Mouse (Mus musculus) midbrain, embryonic 15.5 days (tissue): Measurements from ENCODE around the gene Dcdc2b. TPM values are rescaled to one million over a fixed set of nuclear protein-coding genes. Genes with fewer than 3 reads are reported as not detected.

Experiments used
- ATAC-seq: fragments of 200-750 bp; cut with Nextera tagmentation; replicated peaks from 2 replicates; pipeline ENCODE4 v1.8.0; 2017; ENCODE audit warnings: moderate TSS enrichment
- H3K27ac ChIP-seq: fragments of 300-500 bp; sonication (generic); 2 replicates; pipeline ENCODE4 v1.5.1; 2015; ENCODE audit warnings: mild to moderate bottlenecking, inconsistent platforms
- H3K27me3 ChIP-seq: fragments of 300-500 bp; sonication (generic); replicated peaks from 2 replicates; pipeline ENCODE4 v1.6.1; 2015; ENCODE audit warnings: inconsistent platforms
- H3K36me3 ChIP-seq: fragments of 300-500 bp; sonication (generic); replicated peaks from 2 replicates; pipeline ENCODE4 v1.6.1; 2015; ENCODE audit warnings: inconsistent platforms
- H3K4me1 ChIP-seq: fragments of 300-500 bp; sonication (generic); 2 replicates; pipeline ENCODE4 v1.6.1; 2015; ENCODE audit warnings: inconsistent platforms
- H3K4me2 ChIP-seq: fragments of 300-500 bp; sonication (generic); 2 replicates; pipeline ENCODE4 v1.6.1; 2015; ENCODE audit warnings: inconsistent platforms, mild to moderate bottlenecking, moderate library complexity
- H3K4me3 ChIP-seq: fragments of 300-500 bp; sonication (generic); 2 replicates; pipeline ENCODE4 v1.5.1; 2015; ENCODE audit warnings: mild to moderate bottlenecking, inconsistent platforms
- H3K9ac ChIP-seq: fragments of 300-500 bp; sonication (generic); 2 replicates; pipeline ENCODE4 v1.6.1; 2015; ENCODE audit warnings: mild to moderate bottlenecking, inconsistent platforms
- H3K9me3 ChIP-seq: fragments of 300-500 bp; sonication (generic); 2 replicates; pipeline ENCODE4 v1.6.1; 2016; ENCODE audit warnings: inconsistent platforms
- WGBS: fragments of 180-500 bp; shearing (Covaris S2); methylation state at CpG from one replicate; pipeline ENCODE4 v1.1.7; 2015; ENCODE audit warnings: mixed read lengths; 5-methylcytosine and 5-hydroxymethylcytosine counted together
- polyA plus RNA-seq: library from polyadenylated mRNA; unstranded; fragments of >200 nt; fragmentation: Nextera tagmentation; extraction: Ambion mirVana; gene quantifications from 2 replicates; pipeline ENCODE4 v1.2.1, GENCODE M21; 2015

Dcdc2b gene
- polyA plus RNA-seq: 4.2 and 4.6 TPM in 2 replicates

GRCm38 (mm10) chr4:129614093-129614492, at the start of gene Dcdc2b:
Dcdc2b (minus strand) TSS chr4:129614257.
- ATAC-seq: no peak
- Histone ChIP-seq H3K4me1 (peaks cover 9% of the 10 kb centered on the region), H3K27me3 (no peaks in the 10 kb centered on the region), H3K9me3 (no peaks in the 10 kb centered on the region), H3K4me3 (no peak within 1 kb of the TSS), H3K36me3 (no peaks in the 10 kb centered on the region), H3K27ac (no peak within 1 kb of the TSS), H3K9ac (no peak within 1 kb of the TSS), H3K4me2 (no peak within 1 kb of the TSS)
- 78% methylated on average over 6 of the region's 6 CpGs for WGBS

- no peak overlapping the region for H3K27ac ChIP-seq
- H3K36me3 ChIP-seq: peaks cover 27% of the 10 kb centered on the region
- no peak overlapping the region for H3K4me3 ChIP-seq
- H3K9me3 ChIP-seq: no peaks in the 10 kb centered on the region
- H3K4me2 ChIP-seq: no peak overlapping the region
- no peak for ATAC-seq
- no peaks in the 10 kb centered on the region; the same call in 1 of the 2 replicates for H3K4me1 ChIP-seq
- H3K27me3 ChIP-seq: no peaks in the 10 kb centered on the region
- 90% methylated on average over 3 of the region's 3 CpGs for WGBS
- H3K9ac ChIP-seq: no peak overlapping the region
Observed at GRCm38 (mm10) chr4:129662255-129662813, 48.3 kb upstream of the Dcdc2b start.

DNA sequence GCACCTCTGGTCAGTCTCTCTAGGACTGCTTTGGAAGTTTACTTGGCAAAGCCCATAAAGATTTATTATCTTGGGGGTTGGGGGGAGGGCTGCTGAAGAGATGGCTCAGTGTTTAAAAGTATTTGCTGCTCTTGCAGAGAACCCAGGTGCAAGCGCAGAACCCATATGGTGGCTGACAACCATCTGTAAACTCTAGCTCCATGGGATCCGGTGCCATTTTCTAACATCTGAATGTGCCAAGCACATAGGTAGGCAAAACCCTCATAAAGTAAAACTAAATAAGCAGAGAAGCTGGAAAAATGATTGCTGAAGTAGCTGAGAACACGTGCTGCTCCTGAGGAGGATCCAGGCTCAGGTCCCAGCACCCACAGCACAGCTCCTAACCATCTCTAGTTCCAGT, 47.5 kb upstream of the Dcdc2b start:
- Histone ChIP-seq H3K27ac (no peak overlapping the region), H3K36me3 (peaks cover 34% of the 10 kb centered on the region), H3K4me3 (no peak overlapping the region), H3K4me1 (no peaks in the 10 kb centered on the region; the same call in 1 of the 2 replicates), H3K9ac (no peak overlapping the region), H3K27me3 (no peaks in the 10 kb centered on the region), H3K4me2 (no peak overlapping the region), H3K9me3 (no peaks in the 10 kb centered on the region)
- 98% methylated on average over 3 of the region's 3 CpGs for WGBS
- ATAC-seq: no peak

GRCm38 (mm10) chr4:129654770-129655169, 40.7 kb upstream of the Dcdc2b start:
- WGBS: 90% methylated on average over 14 of the region's 14 CpGs
- Histone ChIP-seq H3K9me3 (no peaks in the 10 kb centered on the region), H3K4me2 (no peak overlapping the region), H3K9ac (no peak overlapping the region), H3K27me3 (no peaks in the 10 kb centered on the region), H3K27ac (no peak overlapping the region), H3K36me3 (peaks cover 77% of the 10 kb centered on the region), H3K4me1 (no peaks in the 10 kb centered on the region), H3K4me3 (no peak overlapping the region)
- ATAC-seq: no peak

DNA sequence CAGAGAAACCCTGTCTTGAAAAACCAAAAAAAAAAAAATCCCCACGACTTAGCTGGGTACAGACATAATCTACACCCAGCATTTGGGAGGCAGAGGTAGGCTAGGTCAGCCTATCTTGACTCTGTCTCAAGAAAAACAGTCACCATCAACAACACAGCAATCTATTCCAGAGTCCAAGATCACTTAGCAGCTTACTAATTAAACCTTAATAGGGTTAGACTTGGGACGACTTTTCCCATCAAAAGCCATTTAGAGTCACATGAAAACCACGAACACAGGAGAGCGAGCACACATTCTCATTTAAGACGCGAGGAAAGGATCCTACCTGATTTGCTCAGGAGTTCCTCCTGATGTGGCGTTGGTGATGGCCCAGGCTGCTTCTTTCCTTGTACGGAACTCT, 36.3 kb upstream of the Dcdc2b start:
- H3K9ac ChIP-seq: no peak overlapping the region
- ATAC-seq: no peak
- H3K27me3 ChIP-seq: no peaks in the 10 kb centered on the region
- H3K27ac ChIP-seq: no peak overlapping the region
- H3K4me1 ChIP-seq: no peaks in the 10 kb centered on the region
- no peak overlapping the region for H3K4me2 ChIP-seq
- H3K36me3 ChIP-seq: peaks cover 80% of the 10 kb centered on the region
- H3K4me3 ChIP-seq: no peak overlapping the region
- WGBS: 96% methylated on average over 8 of the region's 8 CpGs
- no peaks in the 10 kb centered on the region for H3K9me3 ChIP-seq

GRCm38 (mm10) chr4:129648656-129649055, 34.6 kb upstream of the Dcdc2b start:
- peaks cover 65% of the 10 kb centered on the region for H3K36me3 ChIP-seq
- no peak overlapping the region for H3K9ac ChIP-seq
- no peak for ATAC-seq
- 92% methylated on average over 1 of the region's 1 CpGs for WGBS
- H3K4me3 ChIP-seq: no peak overlapping the region
- H3K27ac ChIP-seq: no peak overlapping the region
- H3K9me3 ChIP-seq: no peaks in the 10 kb centered on the region
- H3K27me3 ChIP-seq: no peaks in the 10 kb centered on the region
- no peak overlapping the region for H3K4me2 ChIP-seq
- no peaks in the 10 kb centered on the region for H3K4me1 ChIP-seq

GRCm38 (mm10) chr4:129645204-129645603, 31.1 kb upstream of the Dcdc2b start:
- Histone ChIP-seq H3K27ac (no peak overlapping the region), H3K9me3 (no peaks in the 10 kb centered on the region), H3K4me2 (no peak overlapping the region), H3K9ac (no peak overlapping the region), H3K4me1 (peaks cover 3% of the 10 kb centered on the region; the same call in 1 of the 2 replicates), H3K27me3 (no peaks in the 10 kb centered on the region), H3K4me3 (no peak overlapping the region), H3K36me3 (peaks cover 40% of the 10 kb centered on the region)
- no peak for ATAC-seq
- WGBS: 87% methylated on average over 6 of the region's 6 CpGs

DNA sequence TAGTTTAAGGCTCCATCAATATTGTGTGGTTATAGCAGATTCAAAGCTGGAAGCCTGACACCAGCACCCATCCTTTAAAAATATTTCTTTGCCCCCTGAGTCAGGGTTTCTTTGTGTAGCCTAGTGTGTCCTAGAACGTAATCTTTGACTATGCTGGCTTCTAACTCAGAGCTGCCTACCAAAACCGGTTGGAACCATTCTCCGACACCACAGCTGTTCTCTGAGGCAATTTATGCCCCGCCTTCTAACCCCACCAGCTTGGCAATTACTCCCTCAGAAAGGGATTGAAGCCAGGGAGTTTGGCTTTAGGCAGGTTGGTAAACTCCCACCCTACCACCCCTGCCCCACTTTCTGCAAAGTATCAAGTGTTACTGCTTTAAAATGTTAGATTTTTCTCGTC, 27.7 kb upstream of the Dcdc2b start:
- Histone ChIP-seq H3K4me2 (no peak overlapping the region), H3K4me3 (no peak overlapping the region), H3K27me3 (no peaks in the 10 kb centered on the region), H3K9me3 (no peaks in the 10 kb centered on the region), H3K9ac (no peak overlapping the region), H3K27ac (no peak overlapping the region), H3K4me1 (peaks cover 26% of the 10 kb centered on the region), H3K36me3 (peaks cover 16% of the 10 kb centered on the region; the same call in 1 of the 2 replicates)
- 58% methylated on average over 5 of the region's 5 CpGs for WGBS
- no peak for ATAC-seq

DNA sequence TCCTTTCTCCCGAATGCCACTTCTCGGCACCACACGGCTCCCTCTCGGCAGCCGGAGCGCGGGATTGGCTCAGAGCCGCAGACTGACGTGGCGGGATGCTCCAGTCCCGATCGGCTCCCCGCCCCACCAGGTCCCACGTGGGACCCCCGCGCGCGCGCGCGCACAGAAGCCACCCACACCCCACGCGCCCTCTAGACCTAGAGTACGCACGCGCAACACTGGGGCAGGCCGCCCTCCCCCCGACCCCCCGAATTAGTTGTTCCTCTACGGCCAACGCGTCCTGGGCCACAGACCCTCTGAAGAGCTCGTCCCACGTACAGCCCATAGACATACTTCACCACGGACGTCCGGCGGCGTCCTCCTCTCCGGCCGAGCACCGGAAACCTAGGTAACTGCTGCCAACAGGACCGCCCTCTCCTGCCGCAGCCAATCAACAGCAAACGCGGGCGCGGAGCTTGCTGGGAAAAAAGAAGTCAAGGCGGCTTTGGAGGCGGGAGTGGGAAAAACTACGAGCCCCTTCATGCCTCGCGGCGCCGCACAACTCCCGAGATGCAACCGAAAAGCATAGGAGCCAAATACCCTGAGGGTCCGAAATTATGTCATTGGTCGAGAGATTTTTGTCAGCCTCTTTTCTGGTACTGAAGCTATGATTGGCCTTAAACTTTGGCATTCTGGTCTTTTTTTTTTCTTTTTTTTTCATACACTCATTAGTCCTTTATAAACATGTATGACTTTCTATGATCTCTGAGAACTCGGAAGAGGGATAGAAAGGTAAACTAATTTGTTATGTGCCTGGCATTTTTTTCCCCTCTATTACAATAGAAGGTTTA, 26.8 kb upstream of the Dcdc2b start, which contains the start of gene Txlna:
Txlna (minus strand) TSS at position 428 of the 830 bp plus-strand sequence.
- Histone ChIP-seq H3K36me3 (peaks cover 21% of the 10 kb centered on the region; the same call in 1 of the 2 replicates), H3K27ac (peak within 1 kb of the TSS; percentile 97), H3K9me3 (no peaks in the 10 kb centered on the region), H3K4me1 (peaks cover 26% of the 10 kb centered on the region), H3K4me3 (peak within 1 kb of the TSS; percentile 74), H3K9ac (peak within 1 kb of the TSS; percentile 65), H3K27me3 (no peaks in the 10 kb centered on the region), H3K4me2 (peak within 1 kb of the TSS; percentile 95)
- under 1% methylated on average over 50 of the region's 60 CpGs for WGBS
- peak; percentile 97 for ATAC-seq

GRCm38 (mm10) chr4:129640101-129640637, 26.1 kb upstream of the Dcdc2b start:
- H3K4me3 ChIP-seq: peak overlapping the region; percentile 74
- H3K9ac ChIP-seq: peak overlapping the region; percentile 65
- ATAC-seq: no peak
- peaks cover 16% of the 10 kb centered on the region; the same call in 1 of the 2 replicates for H3K36me3 ChIP-seq
- peaks cover 26% of the 10 kb centered on the region for H3K4me1 ChIP-seq
- no peaks in the 10 kb centered on the region for H3K27me3 ChIP-seq
- peak overlapping the region; percentile 97 for H3K27ac ChIP-seq
- 4% methylated on average over 17 of the region's 17 CpGs for WGBS
- H3K9me3 ChIP-seq: no peaks in the 10 kb centered on the region
- H3K4me2 ChIP-seq: peak overlapping the region; percentile 95

DNA sequence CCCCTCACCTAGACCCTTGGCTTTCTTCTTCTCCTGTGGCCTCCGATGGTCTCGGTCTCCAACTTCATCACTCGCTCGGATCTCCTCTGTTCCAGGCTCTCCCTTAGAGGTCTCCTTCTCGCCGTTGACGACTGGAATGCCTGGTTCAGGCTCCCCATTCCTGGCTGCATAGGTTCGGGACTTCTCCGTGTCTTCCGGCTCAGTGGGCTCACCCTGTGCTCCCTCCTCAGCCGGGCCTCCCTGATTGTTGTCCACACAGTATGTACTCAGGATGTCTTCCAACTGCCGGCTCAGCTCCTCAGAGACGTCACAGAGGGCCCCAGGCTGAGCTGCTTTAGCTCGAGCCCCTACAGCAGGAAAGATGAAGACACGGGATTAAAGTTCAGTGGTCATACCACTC, 25.2 kb upstream of the Dcdc2b start:
- peak overlapping the region; percentile 65; the same call in 1 of the 2 replicates for H3K9ac ChIP-seq
- no peaks in the 10 kb centered on the region for H3K9me3 ChIP-seq
- WGBS: 86% methylated on average over 15 of the region's 15 CpGs
- no peaks in the 10 kb centered on the region for H3K27me3 ChIP-seq
- H3K4me1 ChIP-seq: peaks cover 26% of the 10 kb centered on the region
- no peak overlapping the region for H3K27ac ChIP-seq
- H3K4me3 ChIP-seq: peak overlapping the region; percentile 74; the same call in 1 of the 2 replicates
- H3K36me3 ChIP-seq: peaks cover 23% of the 10 kb centered on the region; the same call in 1 of the 2 replicates
- no peak for ATAC-seq
- H3K4me2 ChIP-seq: peak overlapping the region; percentile 95

DNA sequence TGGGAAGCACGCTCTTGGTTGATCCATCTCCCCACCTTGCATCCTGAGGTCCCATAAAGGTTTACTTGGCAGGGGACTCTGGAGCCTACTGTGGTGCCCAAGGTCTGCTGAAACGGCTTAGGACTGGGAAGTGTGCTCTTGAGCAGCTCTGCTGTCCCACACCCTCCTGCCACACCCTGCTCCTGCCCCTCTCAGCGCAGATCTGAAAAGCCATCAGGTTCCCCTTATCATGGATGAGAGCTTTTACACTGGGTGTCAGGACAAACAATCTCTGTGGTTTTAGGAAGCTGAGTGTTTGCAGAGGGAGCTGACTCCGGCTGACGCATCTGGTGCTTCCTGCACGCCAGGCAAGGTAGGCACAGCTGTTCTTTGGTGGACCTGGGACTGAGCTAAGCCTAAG, 19.8 kb upstream of the Dcdc2b start:
- no peak overlapping the region for H3K27ac ChIP-seq
- H3K4me1 ChIP-seq: peaks cover 14% of the 10 kb centered on the region
- no peaks in the 10 kb centered on the region for H3K27me3 ChIP-seq
- 97% methylated on average over 6 of the region's 6 CpGs for WGBS
- no peak for ATAC-seq
- H3K36me3 ChIP-seq: peaks cover 72% of the 10 kb centered on the region
- no peak overlapping the region for H3K4me3 ChIP-seq
- H3K9ac ChIP-seq: no peak overlapping the region
- no peak overlapping the region for H3K4me2 ChIP-seq
- no peaks in the 10 kb centered on the region for H3K9me3 ChIP-seq
